Mouse (Mus musculus) yolk sac, embryonic 10.5 days (tissue): ENCODE measurements at regions not wholly inside any gene's neighbourhood (a gene's known extent, or its start where the extent isn't known, plus 50 kb on each side); places are given as distances from the start of the nearest gene placed in this dataset.

ENCODE experiments used
- DNase-seq: peaks from one replicate; pipeline ENCODE4 v3.0.0-alpha.2; 2017; ENCODE audit warnings: low spot score

DNA sequence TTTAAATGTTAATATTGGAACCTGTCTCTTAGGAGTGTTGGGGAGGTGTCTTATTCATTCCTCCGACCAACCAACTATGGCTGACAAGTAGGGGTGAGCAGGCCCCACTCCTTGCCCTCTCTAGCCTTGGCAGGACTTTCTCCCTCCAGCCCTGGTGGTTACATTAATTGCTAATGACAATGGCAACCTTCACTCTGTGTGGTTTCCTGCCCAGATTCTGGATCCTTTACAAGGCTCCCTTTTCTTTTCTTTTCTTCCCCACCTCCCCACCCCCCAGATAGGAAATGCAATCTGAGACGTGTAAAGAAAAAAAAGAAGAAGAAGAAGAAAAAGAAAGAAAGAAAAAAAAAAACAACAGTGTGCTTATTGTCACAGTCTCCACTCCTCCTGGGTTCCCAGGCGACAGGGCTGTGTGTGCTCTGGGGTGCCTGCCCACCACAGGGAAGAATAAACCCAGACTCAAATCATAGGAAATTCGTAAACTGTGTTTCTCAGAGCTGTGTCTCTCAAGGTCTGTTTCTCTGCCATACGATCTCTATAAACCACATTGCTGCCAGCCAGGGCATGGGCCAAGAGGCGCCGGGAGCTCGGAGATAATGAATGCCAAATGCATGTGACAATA is 637.6 kb downstream of the Insc start:
- no peak for DNase-seq

DNA sequence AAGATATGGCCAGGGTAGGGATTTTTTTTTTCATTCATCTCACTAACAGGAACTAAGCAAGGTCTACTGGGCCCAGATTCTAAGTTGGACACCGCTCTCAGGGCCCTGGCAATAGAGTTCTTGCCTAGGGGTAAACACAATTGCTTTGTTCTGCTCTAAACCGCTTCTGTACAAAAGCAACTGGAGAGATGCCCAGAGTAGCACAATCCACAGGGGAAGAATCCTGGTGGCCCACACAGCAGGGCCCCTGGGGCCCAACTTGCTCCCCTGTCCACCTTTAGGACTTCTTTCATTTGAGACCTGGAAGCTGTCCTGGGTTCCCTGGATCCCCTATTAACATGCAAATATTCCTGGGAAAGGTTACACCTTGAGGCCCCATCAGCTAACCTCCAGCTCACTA is 639.4 kb downstream of the Insc start:
- DNase-seq = no peak

DNA sequence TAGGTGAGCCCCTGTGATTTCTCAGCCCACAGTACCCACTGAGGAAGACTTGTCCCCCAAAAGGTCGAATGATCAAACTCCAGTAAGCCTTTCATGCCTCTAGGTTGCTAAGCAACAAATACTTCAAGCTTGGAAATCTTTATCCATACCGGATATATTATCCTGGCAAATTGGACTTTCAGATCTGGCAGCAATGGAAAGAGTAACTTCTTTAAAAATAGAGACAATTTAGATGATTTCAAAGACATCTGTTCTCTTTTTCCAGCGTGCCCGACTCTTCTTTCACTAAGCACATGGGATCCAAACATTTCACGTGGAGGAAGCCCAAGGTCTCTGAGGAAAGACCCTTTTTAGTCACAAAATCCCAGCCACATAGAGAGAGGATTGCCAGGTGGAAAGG is 645.4 kb downstream of the Insc start:
- DNase-seq = no peak

DNA sequence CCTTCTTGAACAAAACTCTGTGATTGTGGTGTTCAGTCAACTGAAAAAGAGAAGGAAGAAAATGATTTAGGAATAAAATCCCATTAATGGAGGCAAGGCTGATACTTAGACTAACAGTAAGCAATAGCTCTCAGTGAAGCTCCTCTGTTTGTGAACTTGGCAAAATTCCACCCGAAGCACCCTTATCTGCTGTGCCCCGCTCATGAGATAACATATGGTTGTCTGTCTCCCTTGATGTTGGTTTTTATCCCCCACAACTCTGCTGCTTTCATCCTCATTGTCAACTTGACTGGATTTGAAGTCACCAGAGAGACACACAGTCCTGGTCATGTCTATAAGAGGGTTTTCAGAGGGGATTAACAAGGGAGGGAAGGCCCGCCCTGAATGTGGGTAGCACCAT is 646.1 kb downstream of the Sox6 start:
- DNase-seq = no peak

DNA sequence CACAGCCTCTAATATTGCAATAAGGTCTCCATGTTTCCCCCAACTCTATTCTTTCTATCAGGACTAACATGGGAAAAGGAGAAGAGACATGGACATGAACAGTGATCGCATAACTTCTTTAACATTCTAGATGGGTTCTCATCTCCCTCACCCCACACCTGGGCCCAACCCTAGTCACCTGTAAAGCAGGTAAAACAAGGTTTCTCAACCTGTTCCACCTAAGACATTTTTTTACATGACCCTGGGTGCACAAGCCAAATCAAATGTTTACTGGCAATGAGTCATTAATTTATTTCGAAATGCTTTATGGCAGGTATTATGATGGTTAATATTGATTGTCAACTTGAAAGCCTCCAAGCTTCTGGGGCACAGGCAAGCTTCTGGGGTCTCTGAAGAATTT is 640.4 kb downstream of the Sox6 start:
- no peak for DNase-seq

GRCm38 (mm10) chr7:115399461-115399860 is 639.1 kb downstream of the Sox6 start:
- no peak for DNase-seq

DNA sequence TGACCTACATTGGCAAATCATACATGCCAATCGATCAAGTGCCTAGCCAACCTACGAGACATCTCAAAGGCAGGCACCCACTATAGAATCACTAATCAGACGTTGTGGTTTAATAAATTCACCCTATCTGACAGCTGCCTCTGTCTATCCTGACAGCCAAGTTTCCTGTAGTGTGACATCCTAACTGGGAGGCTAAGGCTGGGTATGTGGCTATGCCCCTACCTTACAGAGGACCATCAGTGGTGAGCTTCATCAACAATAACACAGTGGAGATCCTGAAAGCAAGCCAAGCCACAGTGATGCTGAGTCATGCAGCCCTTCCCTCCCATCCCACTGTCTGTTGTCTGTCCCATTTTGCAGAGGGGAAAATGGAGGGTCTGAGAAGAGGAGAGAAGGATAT is 630.7 kb downstream of the Sox6 start:
- DNase-seq = no peak

- no peak for DNase-seq
Observed at GRCm38 (mm10) chr7:115408915-115409314, 629.7 kb downstream of the Sox6 start.

GRCm38 (mm10) chr7:115410501-115411230 is 627.9 kb downstream of the Sox6 start:
- DNase-seq = no peak

DNA sequence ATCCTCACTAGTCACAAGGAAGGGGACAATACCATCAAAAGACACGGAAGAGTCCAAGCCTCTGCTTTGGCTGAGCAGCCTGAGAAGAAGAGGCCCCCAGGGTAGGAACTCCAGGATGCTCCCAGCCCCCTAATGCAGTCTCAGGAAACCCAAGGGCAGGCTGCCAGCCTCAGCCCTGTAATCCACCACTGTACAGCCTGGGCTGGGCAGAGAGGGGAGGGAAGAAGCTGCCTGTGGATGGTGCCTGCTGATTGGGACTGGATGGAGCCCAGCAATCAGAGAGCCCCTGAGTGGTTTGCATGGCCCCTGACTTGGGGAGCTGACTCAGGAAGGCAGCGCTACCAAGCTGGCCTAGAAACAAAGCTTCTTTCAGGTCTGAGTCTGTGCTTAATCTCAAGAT is 627.1 kb downstream of the Sox6 start:
- no peak for DNase-seq

GRCm38 (mm10) chr7:115415147-115415561 is 623.4 kb downstream of the Sox6 start:
- DNase-seq = peak; percentile 38
